Mouse (Mus musculus): ENCODE measurements at regions not wholly inside any gene's neighbourhood (a gene's known extent, or its start where the extent isn't known, plus 50 kb on each side); places are given as distances from the start of the nearest gene placed in this dataset.
"Not testable (repeated sequence)": the region's sequence is repeated elsewhere in the genome, so short reads cannot be mapped to it uniquely, and the experiment has no call there.

GRCm38 (mm10) chr14:53318512-53319309 lies 823.2 kb upstream of the Olfr1507 start:
- H3K36me3 ChIP-seq; ATAC-seq (ENCODE audit: low FRiP score): not testable (repeated sequence)
- no CpG with 5 or more reads among the region's 9 CpGs for WGBS

GRCm38 (mm10) chr14:53312490-53312889 lies 816.9 kb upstream of the Olfr1507 start:
- not testable (repeated sequence) for H3K4me3 ChIP-seq (replicated peaks); H3K36me3 ChIP-seq; H3K4me1 ChIP-seq; H3K9me3 ChIP-seq (replicated peaks); ATAC-seq (ENCODE audit: low FRiP score); H3K9ac ChIP-seq (replicated peaks); H3K27me3 ChIP-seq (replicated peaks); H3K4me2 ChIP-seq; H3K27ac ChIP-seq (replicated peaks)
- 14% methylated on average over 1 of the region's 1 CpGs for WGBS

More at GRCm38 (mm10) chr14:53318512-53319309, 823.2 kb upstream of the Olfr1507 start:
- H3K27me3 ChIP-seq (replicated peaks); H3K27ac ChIP-seq (replicated peaks); H3K9ac ChIP-seq (replicated peaks); H3K4me3 ChIP-seq (replicated peaks); H3K4me2 ChIP-seq; H3K9me3 ChIP-seq (replicated peaks); H3K4me1 ChIP-seq: not testable (repeated sequence)

GRCm38 (mm10) chr14:53303179-53303578 lies 807.6 kb upstream of the Olfr1507 start:
- H3K9me3 ChIP-seq (replicated peaks); H3K36me3 ChIP-seq; H3K4me2 ChIP-seq; H3K4me1 ChIP-seq; ATAC-seq (ENCODE audit: low FRiP score); H3K9ac ChIP-seq (replicated peaks); H3K27me3 ChIP-seq (replicated peaks); H3K27ac ChIP-seq (replicated peaks); H3K4me3 ChIP-seq (replicated peaks): not testable (repeated sequence)
- WGBS: no CpG with 5 or more reads among the region's 3 CpGs

GRCm38 (mm10) chr14:53302491-53302829 lies 806.9 kb upstream of the Olfr1507 start:
- not testable (repeated sequence) for H3K9me3 ChIP-seq (replicated peaks); H3K9ac ChIP-seq (replicated peaks); H3K27ac ChIP-seq (replicated peaks); H3K4me3 ChIP-seq (replicated peaks); H3K4me2 ChIP-seq; H3K36me3 ChIP-seq; H3K4me1 ChIP-seq; H3K27me3 ChIP-seq (replicated peaks)
- peak; percentile 45; the same call in 1 of the 2 replicates for ATAC-seq (ENCODE audit: low FRiP score)
- WGBS: no CpG with 5 or more reads among the region's 3 CpGs

- not testable (repeated sequence) for H3K27ac ChIP-seq (replicated peaks); H3K27me3 ChIP-seq (replicated peaks); H3K9ac ChIP-seq (replicated peaks); H3K36me3 ChIP-seq; H3K4me1 ChIP-seq; H3K4me2 ChIP-seq; H3K4me3 ChIP-seq (replicated peaks); H3K9me3 ChIP-seq (replicated peaks)
- ATAC-seq (ENCODE audit: low FRiP score): peak; percentile 47; the same call in 1 of the 2 replicates
- no CpG with 5 or more reads among the region's 11 CpGs for WGBS
These were observed 806.4 kb upstream of the Olfr1507 start for GRCm38 (mm10) chr14:53301722-53302490.

- H3K9ac ChIP-seq (replicated peaks); H3K27me3 ChIP-seq (replicated peaks); H3K27ac ChIP-seq (replicated peaks); H3K9me3 ChIP-seq (replicated peaks); H3K4me1 ChIP-seq; H3K4me3 ChIP-seq (replicated peaks); H3K4me2 ChIP-seq; ATAC-seq (ENCODE audit: low FRiP score); H3K36me3 ChIP-seq: not testable (repeated sequence)
- 88% methylated on average over 1 of the region's 1 CpGs for WGBS
These were observed 805.6 kb upstream of the Olfr1507 start for GRCm38 (mm10) chr14:53301110-53301509.

GRCm38 (mm10) chr14:53299735-53300134 lies 804.2 kb upstream of the Olfr1507 start:
- not testable (repeated sequence) for H3K9me3 ChIP-seq (replicated peaks); H3K4me2 ChIP-seq; H3K9ac ChIP-seq (replicated peaks); H3K27ac ChIP-seq (replicated peaks); H3K36me3 ChIP-seq; H3K4me1 ChIP-seq; ATAC-seq (ENCODE audit: low FRiP score); H3K4me3 ChIP-seq (replicated peaks); H3K27me3 ChIP-seq (replicated peaks)
- no CpG with 5 or more reads among the region's 5 CpGs for WGBS

- H3K27ac ChIP-seq (replicated peaks); H3K4me3 ChIP-seq (replicated peaks); H3K36me3 ChIP-seq; H3K9ac ChIP-seq (replicated peaks); H3K27me3 ChIP-seq (replicated peaks); H3K9me3 ChIP-seq (replicated peaks); H3K4me2 ChIP-seq; H3K4me1 ChIP-seq: not testable (repeated sequence)
- peak; percentile 90 for ATAC-seq (ENCODE audit: low FRiP score)
- no CpG with 5 or more reads among the region's 12 CpGs for WGBS
These were observed 788.0 kb upstream of the Olfr1507 start for GRCm38 (mm10) chr14:53283350-53284141.

- not testable (repeated sequence) for ATAC-seq (ENCODE audit: low FRiP score); H3K4me2 ChIP-seq; H3K27me3 ChIP-seq (replicated peaks); H3K4me1 ChIP-seq; H3K36me3 ChIP-seq; H3K9me3 ChIP-seq (replicated peaks); H3K27ac ChIP-seq (replicated peaks); H3K4me3 ChIP-seq (replicated peaks); H3K9ac ChIP-seq (replicated peaks)
- 85% methylated on average over 3 of the region's 4 CpGs for WGBS
These were observed 777.7 kb upstream of the Olfr1507 start for GRCm38 (mm10) chr14:53273218-53273617.

- not testable (repeated sequence) for H3K9ac ChIP-seq (replicated peaks)
These were observed 772.1 kb upstream of the Olfr1507 start for GRCm38 (mm10) chr14:53267693-53268092.

GRCm38 (mm10) chr14:53255962-53256361 lies 760.4 kb upstream of the Olfr1507 start:
- not testable (repeated sequence) for H3K4me2 ChIP-seq; H3K4me3 ChIP-seq (replicated peaks); ATAC-seq (ENCODE audit: low FRiP score); H3K9me3 ChIP-seq (replicated peaks); H3K9ac ChIP-seq (replicated peaks); H3K27me3 ChIP-seq (replicated peaks); H3K27ac ChIP-seq (replicated peaks); H3K36me3 ChIP-seq; H3K4me1 ChIP-seq
- WGBS: no CpG with 5 or more reads among the region's 3 CpGs

More at GRCm38 (mm10) chr14:53267693-53268092, 772.1 kb upstream of the Olfr1507 start:
- not testable (repeated sequence) for H3K4me3 ChIP-seq (replicated peaks); H3K4me1 ChIP-seq; ATAC-seq (ENCODE audit: low FRiP score); H3K27me3 ChIP-seq (replicated peaks); H3K9me3 ChIP-seq (replicated peaks); H3K4me2 ChIP-seq; H3K27ac ChIP-seq (replicated peaks); H3K36me3 ChIP-seq
- 80% methylated on average over 1 of the region's 2 CpGs for WGBS

- not testable (repeated sequence) for H3K9me3 ChIP-seq (replicated peaks); H3K4me2 ChIP-seq; H3K27ac ChIP-seq (replicated peaks); H3K9ac ChIP-seq (replicated peaks); ATAC-seq (ENCODE audit: low FRiP score); H3K4me1 ChIP-seq; H3K36me3 ChIP-seq; H3K4me3 ChIP-seq (replicated peaks); H3K27me3 ChIP-seq (replicated peaks)
These were observed 757.9 kb upstream of the Olfr1507 start for GRCm38 (mm10) chr14:53253470-53253869.

Measured in neural tube, embryonic 15.5 days (tissue).